ENCODE assay signal across 20 mouse cellular contexts in the genomic region with DNA sequence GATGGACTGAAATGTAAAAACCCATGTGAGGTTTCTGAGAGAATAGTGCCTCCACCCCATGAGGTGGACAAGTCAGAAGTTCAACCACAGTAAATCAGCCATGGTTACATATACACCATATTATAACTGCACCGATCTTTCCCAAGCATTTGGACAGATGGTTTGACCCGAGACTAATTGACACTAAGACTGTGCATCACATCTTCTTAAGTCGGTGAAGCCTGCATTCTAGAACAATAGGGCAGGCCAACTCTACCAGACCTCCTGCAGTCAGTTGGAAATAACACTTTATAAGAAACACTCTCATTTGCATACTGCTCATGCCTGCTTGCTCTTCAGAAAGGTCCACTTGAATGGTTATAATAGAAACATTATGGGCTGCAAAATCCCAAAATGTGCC.
DNase-seq lines count a peak whose midpoint lies in the region; ATAC-seq and TF ChIP-seq lines count a peak whose summit lies in the region.
"Had no signal": no experiment of that assay in that cellular context is flagged by ENCODE, and none has a peak within 500 bp of the region (broad histone marks: within the 10 kb centered on the region; RNA-seq: fewer than 3 reads in every experiment).

No protein-coding gene starts in this region.

- H3K4me2 ChIP-seq in hindbrain, embryonic 13.5 days: no peak overlapping the region
- no peak overlapping the region for H3K4me2 ChIP-seq in midbrain, embryonic 12.5 days (replicated peaks)
- no peak overlapping the region for H3K4me2 ChIP-seq in midbrain, embryonic 14.5 days (ENCODE audit: low read length)
- H3K4me2 ChIP-seq in hindbrain, postnatal 0 days (ENCODE audit: low read depth, low read length): no peak overlapping the region
- H3K4me2 ChIP-seq: embryonic facial prominence, embryonic 12.5 days; forebrain, embryonic 13.5 days had no signal

- 35% methylated on average over 3 of the region's 3 CpGs for WGBS in hindbrain, embryonic 10.5 days
- WGBS in hindbrain, embryonic 13.5 days: 22% methylated on average over 3 of the region's 3 CpGs
- 28% methylated on average over 3 of the region's 3 CpGs for WGBS in midbrain, embryonic 12.5 days
- 10% methylated on average over 3 of the region's 3 CpGs for WGBS in midbrain, embryonic 14.5 days
- 21% methylated on average over 3 of the region's 3 CpGs for WGBS in hindbrain, postnatal 0 days

- no peak for ATAC-seq in hindbrain, embryonic 13.5 days (ENCODE audit: low FRiP score)
- peak; percentile 44; the same call in 1 of the 2 replicates for ATAC-seq in midbrain, embryonic 12.5 days (ENCODE audit: low FRiP score, low read depth)
- ATAC-seq in midbrain, embryonic 14.5 days (ENCODE audit: low FRiP score, low TSS enrichment): no peak
- no peak for ATAC-seq in hindbrain, postnatal 0 days
- ATAC-seq: forebrain, embryonic 13.5 days; inflammation-experienced regulatory T-cells, adult 6 months; intestine, postnatal 0 days had no signal

- no peaks in the 10 kb centered on the region for H3K27me3 ChIP-seq in hindbrain, embryonic 10.5 days (ENCODE audit: insufficient read depth, poor library complexity, severe bottlenecking)
- no peaks in the 10 kb centered on the region for H3K27me3 ChIP-seq in hindbrain, embryonic 13.5 days
- H3K27me3 ChIP-seq in midbrain, embryonic 12.5 days: no peaks in the 10 kb centered on the region
- no peaks in the 10 kb centered on the region for H3K27me3 ChIP-seq in midbrain, embryonic 14.5 days (ENCODE audit: control insufficient read depth, insufficient read depth, low read length)
- no peaks in the 10 kb centered on the region for H3K27me3 ChIP-seq in hindbrain, postnatal 0 days (ENCODE audit: insufficient read depth, low read length)
- H3K27me3 ChIP-seq: embryonic facial prominence, embryonic 12.5 days; forebrain, embryonic 13.5 days had no signal

- no peaks in the 10 kb centered on the region for H3K36me3 ChIP-seq in hindbrain, embryonic 10.5 days
- no peaks in the 10 kb centered on the region for H3K36me3 ChIP-seq in hindbrain, embryonic 13.5 days
- H3K36me3 ChIP-seq in midbrain, embryonic 12.5 days: no peaks in the 10 kb centered on the region
- no peaks in the 10 kb centered on the region for H3K36me3 ChIP-seq in midbrain, embryonic 14.5 days (ENCODE audit: control insufficient read depth, insufficient read depth, low read length)
- no peaks in the 10 kb centered on the region for H3K36me3 ChIP-seq in hindbrain, postnatal 0 days (ENCODE audit: insufficient read depth, low read length)
- H3K36me3 ChIP-seq: embryonic facial prominence, embryonic 12.5 days; heart, embryonic 10.5 days had no signal

- no peaks in the 10 kb centered on the region for H3K9me3 ChIP-seq in hindbrain, embryonic 10.5 days
- H3K9me3 ChIP-seq in hindbrain, embryonic 13.5 days: no peaks in the 10 kb centered on the region
- no peaks in the 10 kb centered on the region for H3K9me3 ChIP-seq in midbrain, embryonic 12.5 days
- H3K9me3 ChIP-seq in midbrain, embryonic 14.5 days (ENCODE audit: control insufficient read depth, low read length): no peaks in the 10 kb centered on the region
- no peaks in the 10 kb centered on the region for H3K9me3 ChIP-seq in hindbrain, postnatal 0 days (ENCODE audit: low read length)
- H3K9me3 ChIP-seq: embryonic facial prominence, embryonic 12.5 days; forebrain, embryonic 13.5 days; heart, embryonic 10.5 days had no signal

- no peak overlapping the region for H3K27ac ChIP-seq in hindbrain, embryonic 10.5 days
- H3K27ac ChIP-seq in hindbrain, embryonic 13.5 days: no peak overlapping the region
- no peak overlapping the region for H3K27ac ChIP-seq in midbrain, embryonic 12.5 days (replicated peaks)
- no peak overlapping the region for H3K27ac ChIP-seq in midbrain, embryonic 14.5 days (replicated peaks; ENCODE audit: low read depth, low read length)
- no peak overlapping the region for H3K27ac ChIP-seq in hindbrain, postnatal 0 days
- H3K27ac ChIP-seq: embryonic facial prominence, embryonic 12.5 days; forebrain, embryonic 13.5 days; heart, embryonic 10.5 days had no signal

- no peak overlapping the region for H3K4me3 ChIP-seq in hindbrain, embryonic 10.5 days
- no peak overlapping the region for H3K4me3 ChIP-seq in hindbrain, embryonic 13.5 days
- no peak overlapping the region for H3K4me3 ChIP-seq in midbrain, embryonic 12.5 days
- H3K4me3 ChIP-seq in midbrain, embryonic 14.5 days (replicated peaks; ENCODE audit: low read depth, low read length): no peak overlapping the region
- no peak overlapping the region for H3K4me3 ChIP-seq in hindbrain, postnatal 0 days (ENCODE audit: low read length)
- H3K4me3 ChIP-seq: embryonic facial prominence, embryonic 12.5 days; forebrain, embryonic 13.5 days; heart, embryonic 10.5 days had no signal

- TF ChIP-seq CTCF in hindbrain, postnatal 0 days (IDR thresholded peaks at IDR 0.05; ENCODE audit: low read depth): no peak

- peak; percentile 6 for DNase-seq in hindbrain, embryonic 10.5 days (ENCODE audit: low spot score)
- no peak for DNase-seq in midbrain, embryonic 14.5 days
- peak; percentile 32 for DNase-seq in embryo, embryonic 10.5 days (ENCODE audit: low spot score)
- DNase-seq in hindbrain, postnatal 0 days (ENCODE audit: low spot score): peak; percentile 1
- no peak for DNase-seq in frontal cortex, postnatal 14 days (ENCODE audit: low spot score in 2 of 2)
- no peak for DNase-seq in layer of hippocampus, adult 9-10 months (ENCODE audit: low spot score)
- DNase-seq: adrenal gland, adult 8-10 months; cerebellum, adult 11-12 months; cerebellum, adult 9-10 months; cerebellum, postnatal 25 days; gastrocnemius, postnatal 36 days; heart, adult 18-20 months; heart, postnatal 10 days had no signal

- peaks cover 12% of the 10 kb centered on the region for H3K4me1 ChIP-seq in hindbrain, embryonic 10.5 days (replicated peaks)
- H3K4me1 ChIP-seq in hindbrain, embryonic 13.5 days (replicated peaks): no peaks in the 10 kb centered on the region
- H3K4me1 ChIP-seq in midbrain, embryonic 12.5 days: peaks cover 3% of the 10 kb centered on the region; the same call in 1 of the 2 replicates
- no peaks in the 10 kb centered on the region for H3K4me1 ChIP-seq in midbrain, embryonic 14.5 days (ENCODE audit: control insufficient read depth, insufficient read depth, low read length)
- H3K4me1 ChIP-seq in hindbrain, postnatal 0 days (ENCODE audit: insufficient read depth, low read length): no peaks in the 10 kb centered on the region
- H3K4me1 ChIP-seq: embryonic facial prominence, embryonic 12.5 days; heart, embryonic 10.5 days had no signal

- no peak overlapping the region for H3K9ac ChIP-seq in hindbrain, embryonic 13.5 days
- H3K9ac ChIP-seq in midbrain, embryonic 12.5 days (replicated peaks): no peak overlapping the region
- H3K9ac ChIP-seq in midbrain, embryonic 14.5 days (replicated peaks; ENCODE audit: low read length): no peak overlapping the region
- H3K9ac ChIP-seq in hindbrain, postnatal 0 days (replicated peaks; ENCODE audit: low read length): no peak overlapping the region
- H3K9ac ChIP-seq: embryonic facial prominence, embryonic 12.5 days; forebrain, embryonic 13.5 days had no signal

Comparison
In these comparisons a context has a peak if more than half of its experiments do, and no peak if none do; other contexts are left out.
1. DNase-seq: peak in hindbrain, embryonic 10.5 days (single experiment), embryo, embryonic 10.5 days (single experiment) and hindbrain, postnatal 0 days (single experiment); none in midbrain, embryonic 14.5 days (single experiment), frontal cortex, postnatal 14 days (0 of 2) and layer of hippocampus, adult 9-10 months (single experiment).